Mouse (Mus musculus) liver, postnatal 0 days (tissue): ENCODE data around the gene Daglb.

ENCODE experiments used
- CTCF ChIP-seq: sonication (generic); IDR thresholded peaks from 2 replicates; pipeline ENCODE4 v1.5.1; 2016; ENCODE audit warnings: antibody characterized with exemption, low read depth
- EP300 ChIP-seq: IDR thresholded peaks from 2 replicates; pipeline ENCODE4 v1.6.1; 2016; ENCODE audit warnings: antibody characterized with exemption, low read depth, mild to moderate bottlenecking

DNA sequence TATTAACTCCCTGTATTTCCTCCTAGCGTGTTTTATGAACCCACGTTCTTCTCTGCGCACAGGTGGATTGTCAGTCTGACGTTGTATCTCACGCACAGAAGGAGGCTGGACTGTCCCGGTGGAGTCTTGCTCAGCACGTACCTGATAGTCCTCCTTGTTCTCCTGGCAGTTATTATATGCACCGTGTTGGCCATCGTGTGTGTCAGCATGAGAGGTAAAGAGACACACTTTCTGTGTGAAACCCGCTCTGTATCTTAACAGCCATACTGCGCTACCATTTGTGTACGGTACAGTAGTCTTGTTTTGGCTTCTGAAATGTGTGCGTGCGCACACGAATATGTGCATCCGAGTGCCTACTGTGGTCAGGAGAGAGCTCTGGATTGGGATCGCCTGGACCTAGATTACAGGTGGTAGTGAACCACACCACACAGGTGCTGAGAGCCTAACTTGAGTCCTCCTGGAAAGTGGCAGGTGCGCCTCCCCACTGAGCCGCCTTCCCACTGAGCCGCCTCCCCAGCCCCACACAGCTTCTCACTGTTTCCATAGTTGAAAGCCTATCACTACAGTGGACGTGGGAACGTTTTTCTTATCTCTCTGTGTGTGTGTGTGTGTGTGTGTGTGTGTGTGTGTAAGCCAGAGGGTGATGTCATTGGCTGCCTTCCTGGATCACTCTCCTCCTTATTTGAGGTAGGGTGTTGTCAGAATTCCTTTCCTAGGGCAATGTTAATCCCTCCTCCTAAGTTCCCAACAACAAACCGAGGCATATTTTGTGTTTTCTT lies 2.7 kb downstream of the Daglb start:
- TF ChIP-seq CTCF = no peak
- TF ChIP-seq EP300 = no peak
